Mouse (Mus musculus) induced T-regulatory cell, adult 2 months (primary cell): ENCODE measurements around the gene Klhl23.

Experiments used
- DNase-seq: peaks from one replicate; pipeline ENCODE4 v3.0.0-alpha.2; 2012; ENCODE audit warnings: low read depth

The Klhl23 gene

DNA sequence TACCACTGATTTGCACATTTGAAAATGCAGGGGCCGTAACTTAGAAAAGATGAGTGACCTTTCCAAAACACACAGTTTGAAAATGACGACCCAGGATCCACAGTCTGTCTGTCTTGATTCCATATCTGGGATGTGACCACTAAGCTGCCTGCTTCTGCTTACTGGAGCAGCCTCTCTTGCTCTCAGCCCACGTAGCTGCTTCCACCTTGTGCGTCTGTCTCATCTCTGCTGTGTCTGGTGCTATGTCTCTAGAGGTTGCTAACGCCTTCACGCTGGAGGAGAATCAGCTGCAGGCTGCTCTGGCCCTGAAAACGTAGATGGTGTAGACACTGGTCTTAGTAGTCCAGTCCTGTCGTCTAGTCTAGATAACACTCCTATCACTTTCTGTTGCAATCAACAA is 8.4 kb downstream of the Klhl23 start:
- no peak for DNase-seq

DNA sequence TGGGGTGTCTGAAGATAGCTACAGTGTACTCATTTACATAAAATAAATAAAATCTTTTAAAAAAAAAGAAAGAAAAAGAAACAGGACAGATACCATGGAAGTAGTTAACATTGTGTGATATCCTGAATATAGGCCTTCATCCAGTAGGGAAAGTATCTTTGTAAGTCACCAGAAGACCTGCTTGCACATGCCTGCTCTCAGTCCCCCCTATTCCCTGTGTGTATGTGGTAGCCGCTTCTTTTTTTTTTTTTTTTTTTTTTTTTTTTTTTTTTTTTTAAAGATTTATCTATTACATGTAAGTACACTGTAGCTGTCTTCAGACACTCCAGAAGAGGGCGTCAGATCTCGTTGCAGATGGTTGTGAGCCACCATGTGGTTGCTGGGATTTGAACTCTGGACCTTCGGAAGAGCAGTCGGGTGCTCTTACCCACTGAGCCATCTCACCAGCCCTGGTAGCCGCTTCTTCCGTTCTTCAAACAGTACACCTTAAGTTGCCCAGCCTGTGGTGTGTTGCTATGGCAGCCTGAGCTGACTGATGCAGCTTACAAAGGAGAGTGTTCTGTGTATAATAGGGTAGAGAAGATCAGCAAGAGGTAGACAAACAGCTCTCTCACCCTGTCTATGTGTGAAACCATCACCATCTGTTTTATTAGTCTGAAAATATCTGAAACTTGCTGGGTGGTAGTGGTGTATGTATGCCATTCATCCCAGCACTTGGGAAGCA is 15.7 kb downstream of the Klhl23 start:
- no peak for DNase-seq

DNA sequence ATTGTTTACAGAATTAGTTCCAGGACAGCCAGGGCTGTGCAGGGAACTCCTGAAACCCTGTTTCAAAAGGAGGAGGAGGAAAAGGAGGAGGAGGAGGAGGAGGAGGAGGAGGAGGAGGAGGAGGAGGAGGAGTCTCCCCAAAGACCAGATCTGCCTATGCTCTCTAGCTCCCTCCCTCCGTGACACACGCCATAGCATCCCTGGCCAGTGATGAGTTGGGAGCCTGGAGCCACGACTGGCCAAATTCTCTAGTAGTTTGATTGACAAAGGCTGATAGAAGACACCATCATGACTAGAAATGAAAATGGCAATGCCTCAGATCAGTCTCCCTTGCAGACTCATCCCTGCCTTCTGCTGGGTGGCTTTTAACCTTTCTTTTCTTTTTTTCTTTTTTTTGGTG is 16.3 kb downstream of the Klhl23 start:
- no peak for DNase-seq

DNA sequence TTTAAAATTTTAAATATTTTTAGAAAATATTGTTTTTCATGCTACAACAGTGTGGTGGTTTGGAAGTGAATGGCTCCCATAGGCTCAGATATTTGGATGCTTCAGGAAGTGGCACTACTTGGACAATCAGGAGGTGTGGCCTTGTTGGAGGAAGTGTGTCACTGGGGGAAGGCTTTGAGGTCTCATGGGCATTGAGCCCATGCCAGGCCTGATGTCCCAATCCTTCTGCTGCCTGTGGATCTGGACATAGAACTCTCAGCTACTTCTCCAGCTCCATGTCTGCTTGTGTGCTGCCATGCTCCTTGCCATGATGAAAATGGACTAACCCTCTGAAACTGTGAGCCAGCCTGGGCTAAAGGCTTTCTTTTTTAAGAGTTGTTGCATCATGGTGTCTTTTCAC is 17.0 kb downstream of the Klhl23 start:
- DNase-seq = no peak

DNA sequence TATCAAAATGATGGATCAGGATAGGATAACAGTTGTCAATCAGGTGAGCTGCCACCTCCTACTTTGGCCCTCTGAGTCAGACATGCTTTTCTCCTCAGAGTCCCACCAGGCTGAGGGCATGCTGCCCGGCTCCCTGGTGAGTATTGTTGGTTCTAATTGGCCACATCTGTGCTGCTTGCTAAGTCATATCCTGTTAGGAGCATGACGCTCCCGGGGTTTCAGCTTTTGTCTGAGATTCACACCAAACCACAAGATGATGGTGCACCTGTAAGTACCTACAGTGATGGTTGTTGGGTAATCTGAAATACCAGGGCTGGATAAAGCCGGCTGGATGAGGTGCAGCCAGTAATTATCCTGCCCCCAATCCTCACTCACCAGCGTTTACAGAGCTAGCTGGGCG is 18.5 kb downstream of the Klhl23 start:
- DNase-seq = no peak

DNA sequence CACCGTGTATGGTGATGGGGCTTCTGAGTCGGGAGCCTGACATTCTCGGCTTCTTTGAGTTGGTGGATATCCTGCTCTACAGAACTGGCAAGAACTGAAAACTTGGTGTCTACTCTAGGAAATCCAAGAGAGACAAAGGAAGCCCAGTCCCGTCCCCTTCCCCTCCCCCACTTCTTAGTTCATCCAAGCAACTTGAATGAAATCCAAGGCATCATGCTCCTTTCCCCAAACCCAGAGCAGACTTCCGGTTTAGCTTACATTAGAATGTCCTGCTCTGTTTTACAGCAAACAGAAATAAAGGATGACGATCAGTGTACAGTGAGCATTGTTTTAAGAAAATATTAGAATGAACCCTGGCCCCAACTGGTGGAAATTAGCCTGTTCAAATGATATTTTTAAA is 27.5 kb downstream of the Klhl23 start:
- no peak for DNase-seq

DNA sequence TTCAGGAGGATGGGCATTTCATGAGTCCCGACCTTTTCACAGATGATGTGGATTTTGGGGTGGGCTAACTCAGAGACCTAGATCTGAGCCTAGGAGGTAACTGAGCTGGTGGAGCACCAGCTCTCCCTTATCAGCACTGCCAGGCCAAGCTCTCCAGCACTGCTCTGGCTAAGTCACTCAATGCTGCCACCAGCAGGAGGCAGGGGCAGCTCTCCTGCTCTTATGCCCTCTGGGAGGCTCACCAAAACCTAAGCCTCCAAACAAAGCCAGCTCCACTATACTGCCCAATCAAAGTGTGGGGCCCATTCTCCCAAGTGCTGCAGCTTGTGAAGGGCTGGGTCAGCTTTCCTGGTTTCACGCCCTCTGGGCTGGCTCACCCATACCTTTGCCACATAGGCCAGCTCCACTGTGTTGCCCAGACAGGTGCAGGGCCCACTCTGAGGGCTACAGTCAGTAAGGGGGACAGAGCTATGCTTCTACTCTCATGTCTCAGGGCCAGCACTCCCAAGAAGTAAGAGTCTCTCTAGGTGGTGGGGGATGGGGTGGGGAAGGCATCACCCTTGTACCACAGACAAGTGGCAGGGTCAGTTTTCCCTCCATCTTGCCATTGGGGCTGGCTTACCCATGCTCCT is 29.8 kb downstream of the Klhl23 start:
- no peak for DNase-seq

DNA sequence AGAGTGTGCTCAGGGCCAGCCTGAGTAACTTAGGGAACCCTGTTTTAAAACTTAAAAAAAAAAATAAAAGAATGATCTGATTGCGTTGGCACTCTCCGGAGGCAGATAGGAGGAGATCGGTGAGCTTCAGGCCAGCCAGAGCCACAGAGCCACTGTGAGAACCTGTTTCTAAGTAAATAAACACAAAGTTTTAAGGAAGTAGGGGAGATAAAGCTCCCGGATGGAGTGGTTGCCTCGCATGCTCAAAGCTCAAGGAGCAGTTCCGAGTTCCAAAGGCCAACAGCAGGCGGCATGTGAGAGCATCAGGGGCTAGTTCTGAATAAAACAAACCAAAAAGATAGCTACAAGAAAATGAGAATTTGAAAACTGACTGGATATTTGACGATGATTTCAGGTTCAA is 34.6 kb downstream of the Klhl23 start:
- peak; percentile 47 for DNase-seq

DNA sequence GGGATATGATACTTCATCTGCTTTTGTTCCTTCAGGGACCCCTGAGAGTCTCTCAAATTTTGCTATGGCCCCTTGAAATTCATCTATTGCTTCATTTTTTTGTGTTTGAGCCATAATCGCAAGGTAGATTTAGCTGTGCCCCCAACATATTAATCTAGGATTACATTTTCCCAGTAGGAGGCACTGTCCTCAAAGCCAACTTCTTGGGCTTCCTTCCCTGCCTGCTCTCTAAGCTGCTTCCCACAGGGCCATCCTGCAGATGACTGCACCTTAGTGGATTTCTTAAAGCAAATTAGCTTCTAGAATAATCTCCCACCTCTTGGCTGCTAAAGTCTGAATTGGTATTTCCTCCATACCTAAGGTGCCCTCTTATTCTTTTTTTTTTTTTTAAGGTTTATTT is 36.1 kb downstream of the Klhl23 start:
- DNase-seq = peak; percentile 41

DNA sequence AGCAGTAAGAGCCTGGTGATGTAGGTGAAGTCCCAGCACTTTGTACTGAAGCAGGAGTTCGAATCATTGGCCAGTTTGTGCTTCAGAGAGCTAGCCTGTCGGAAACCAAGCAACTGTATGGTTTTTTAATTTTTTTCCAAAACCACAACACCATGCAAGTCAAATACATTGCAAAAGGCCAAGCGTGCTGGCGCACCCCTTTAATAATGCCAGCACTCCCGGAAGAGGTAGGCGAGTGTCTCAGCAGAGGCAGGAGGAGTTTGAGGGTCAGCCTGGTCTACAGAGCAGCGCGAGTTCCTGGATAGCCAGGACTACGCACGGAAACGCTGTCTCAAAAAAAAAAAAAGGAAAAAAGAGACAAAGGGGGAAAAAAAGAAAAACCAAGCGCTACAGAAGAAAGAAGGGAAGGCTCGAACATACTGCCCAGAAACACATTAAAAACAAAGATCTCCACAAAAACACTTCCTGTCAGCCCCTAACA is 39.3 kb downstream of the Klhl23 start:
- DNase-seq = no peak

DNA sequence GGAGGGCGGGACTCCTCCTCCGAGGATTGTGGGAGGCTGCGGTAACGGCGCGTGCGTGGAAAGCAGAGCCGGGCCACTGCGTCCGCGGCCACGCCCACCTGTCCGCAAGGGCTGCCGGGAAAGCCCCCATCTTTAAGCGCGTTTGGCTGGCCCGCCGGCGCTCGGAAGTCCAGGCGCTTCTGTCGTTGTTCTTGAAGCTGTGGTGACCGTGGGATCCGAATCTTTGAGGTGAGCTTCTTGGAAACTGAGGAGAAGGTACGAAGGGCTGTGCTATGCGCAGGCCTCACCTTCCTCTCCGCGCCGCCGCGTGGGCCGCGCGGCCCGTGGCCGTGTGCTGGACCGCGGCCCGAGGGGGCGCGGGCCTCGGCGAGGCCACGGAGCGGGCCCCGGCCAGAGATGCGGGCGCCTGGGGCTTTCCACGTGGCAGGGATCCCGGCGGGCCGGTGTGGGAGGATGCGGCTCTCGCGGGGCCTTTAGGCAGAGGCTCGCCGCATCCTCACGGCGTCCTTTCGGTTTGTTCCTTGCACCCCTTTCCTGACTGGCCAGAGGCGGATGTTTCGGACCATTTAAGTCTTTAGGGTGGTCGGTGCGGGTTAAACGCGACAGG is 39.8 kb downstream of the Klhl23 start, which contains the start of gene Ssb:
Gene Ssb, plus strand, starts transcription at position 78 of the 607 bp plus-strand sequence.
- DNase-seq = peak; percentile 96

DNA sequence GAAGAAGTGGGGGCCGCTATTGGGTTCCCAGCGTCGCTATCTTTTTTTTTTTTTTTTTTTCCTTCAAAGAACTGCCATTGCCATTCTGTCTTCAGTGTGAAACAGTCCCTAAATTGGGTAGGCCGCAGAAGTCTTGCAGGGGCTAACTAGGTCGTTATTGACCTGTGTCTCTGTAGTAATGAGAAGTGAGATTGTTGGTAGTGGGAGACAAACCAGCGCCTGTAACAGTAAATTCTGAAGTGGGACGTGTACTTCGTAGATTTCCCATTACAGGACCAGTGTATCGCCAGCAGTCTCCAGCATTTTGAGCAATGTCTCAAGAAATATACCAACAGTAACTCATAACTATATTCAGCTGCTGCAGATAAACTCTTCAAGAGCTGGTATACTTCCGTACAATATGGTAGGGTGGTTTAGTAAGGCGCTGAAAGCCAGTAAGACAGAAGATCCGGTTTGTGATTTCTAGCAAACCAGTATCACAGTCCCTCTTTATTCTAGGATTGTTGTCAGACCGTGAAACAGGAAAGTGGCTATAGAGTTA is 40.4 kb downstream of the Klhl23 start:
- peak; percentile 66 for DNase-seq

DNA sequence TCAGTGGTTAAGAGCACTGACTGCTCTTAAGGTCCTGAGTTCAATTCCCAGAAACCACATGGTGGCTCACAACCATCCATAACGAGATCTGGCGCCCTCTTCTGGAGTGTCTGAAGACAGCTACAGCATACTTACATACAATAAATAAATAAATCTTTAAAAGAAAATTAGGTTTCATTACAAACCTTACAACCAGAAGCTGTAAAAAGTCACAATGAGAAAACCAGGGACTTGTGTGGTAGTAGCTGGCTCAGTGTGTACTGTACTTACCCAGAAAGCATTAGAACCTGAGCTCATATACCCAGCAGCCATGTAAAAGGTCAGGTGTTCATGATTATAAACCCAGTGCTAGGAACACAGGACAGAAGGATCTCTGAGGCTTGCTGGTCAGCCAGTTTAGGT is 62.2 kb downstream of the Klhl23 start:
- DNase-seq = peak; percentile 40

DNA sequence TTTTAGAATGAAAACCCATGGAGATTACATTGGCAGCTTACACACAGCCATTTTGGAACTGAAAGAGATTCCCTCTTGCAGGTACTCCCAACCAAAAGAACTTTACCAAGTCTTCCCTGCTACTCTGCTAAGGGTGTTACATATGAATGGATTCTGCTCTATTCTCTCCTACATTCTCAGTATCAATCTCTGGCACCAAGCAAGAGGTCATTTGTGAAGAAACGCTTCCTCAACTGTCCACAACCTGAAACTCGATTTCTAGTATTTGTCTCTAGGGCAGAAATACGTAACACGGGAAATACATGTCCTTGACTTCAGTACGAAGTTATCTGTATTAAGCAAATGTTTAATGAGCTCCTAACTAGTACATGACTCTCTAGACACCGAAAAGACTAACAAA is 62.8 kb downstream of the Klhl23 start:
- DNase-seq = peak; percentile 50

DNA sequence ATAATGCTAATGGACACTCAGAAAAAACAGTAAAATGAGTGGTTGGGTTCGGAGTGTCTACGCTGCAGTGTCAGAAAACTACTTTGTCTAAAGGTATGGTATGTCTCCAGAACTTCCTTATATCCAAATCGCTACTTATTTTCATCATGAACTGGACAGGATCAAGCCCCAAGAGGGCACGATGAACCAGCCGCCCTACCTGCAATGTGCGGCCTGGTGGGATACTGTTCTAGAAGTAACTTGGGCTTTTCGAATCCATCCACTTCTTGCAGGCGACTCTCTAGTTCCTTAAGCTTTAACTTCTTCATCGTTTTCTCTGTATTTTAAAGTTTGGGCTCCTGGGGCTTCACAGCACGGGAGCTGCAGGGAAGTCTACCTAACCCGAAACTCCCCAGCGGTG is 63.3 kb downstream of the Klhl23 start:
- DNase-seq = no peak

DNA sequence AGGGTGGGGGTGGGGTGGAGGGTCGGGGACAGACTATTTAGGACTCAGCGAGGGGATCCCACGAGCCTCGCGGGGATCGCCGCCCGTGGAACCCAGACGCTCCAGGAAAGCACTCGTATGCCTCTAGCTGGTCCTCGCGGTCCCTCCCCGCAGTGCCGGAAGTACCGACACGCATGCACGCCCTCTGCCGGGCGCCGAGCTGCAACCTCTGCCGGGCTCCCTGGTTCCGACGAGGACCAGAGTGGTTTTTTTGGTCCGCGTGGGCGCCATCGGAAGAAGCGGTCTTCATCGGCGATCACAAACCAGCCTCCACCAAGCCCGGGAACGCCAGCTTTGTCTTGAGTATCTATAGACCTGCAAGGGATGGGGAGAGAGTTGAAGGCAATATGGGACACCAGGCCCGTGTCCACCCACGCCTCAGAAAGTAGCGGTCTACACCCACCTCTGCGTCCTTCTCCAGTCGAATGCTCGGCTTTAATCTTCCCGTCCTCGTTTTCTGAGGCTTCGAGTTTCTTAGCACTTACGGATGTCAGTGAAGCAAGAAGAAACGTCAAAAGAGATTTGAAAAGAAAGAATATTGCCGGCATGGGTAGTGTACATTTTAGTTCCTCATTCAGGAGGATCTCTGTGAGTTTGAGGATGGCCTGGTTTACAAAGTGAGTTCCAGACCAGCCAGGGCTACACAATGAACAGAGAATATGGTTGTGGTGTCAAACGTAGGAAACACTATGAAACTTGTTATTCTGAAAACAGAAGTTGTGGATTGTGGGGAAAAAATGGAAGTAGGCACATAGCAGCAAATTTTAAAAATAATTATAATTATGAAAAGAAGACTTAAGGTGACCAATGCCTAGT is 63.9 kb downstream of the Klhl23 start, which contains the start of gene Mettl5:
Gene Mettl5, minus strand, starts transcription at position 165 of the 855 bp plus-strand sequence.
- peak; percentile 94 for DNase-seq
